Mouse (Mus musculus): ENCODE measurements around the gene Ifngr1.

The Ifngr1 gene

DNA sequence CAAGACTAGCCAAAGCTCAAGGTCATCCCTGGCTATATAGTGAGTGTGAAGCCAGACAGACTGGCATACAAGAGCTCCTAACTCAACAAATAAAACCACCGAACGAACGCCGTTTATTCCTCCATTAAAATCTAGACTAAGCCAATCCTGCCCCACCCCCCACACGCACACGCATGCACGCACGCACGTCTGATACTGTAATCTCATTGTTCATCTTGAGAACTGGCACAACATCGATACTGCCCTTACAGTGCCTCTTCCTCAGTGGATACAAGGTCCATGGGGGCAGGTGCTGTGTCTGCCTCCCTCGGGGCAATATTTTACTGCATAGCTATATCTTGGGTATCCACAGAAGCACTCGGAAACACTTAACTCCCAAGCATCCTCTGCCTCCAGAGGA lies 2.1 kb upstream of the Ifngr1 start:
- DNase-seq = no peak

- no peak for DNase-seq
Measured at GRCm38 (mm10) chr10:19591286-19591640, 486 bp upstream of the Ifngr1 start.

GRCm38 (mm10) chr10:19592556-19592955 lies 807 bp downstream of the Ifngr1 start:
- no peak for DNase-seq

GRCm38 (mm10) chr10:19593296-19593695 lies 1.5 kb downstream of the Ifngr1 start:
- no peak for DNase-seq

DNA sequence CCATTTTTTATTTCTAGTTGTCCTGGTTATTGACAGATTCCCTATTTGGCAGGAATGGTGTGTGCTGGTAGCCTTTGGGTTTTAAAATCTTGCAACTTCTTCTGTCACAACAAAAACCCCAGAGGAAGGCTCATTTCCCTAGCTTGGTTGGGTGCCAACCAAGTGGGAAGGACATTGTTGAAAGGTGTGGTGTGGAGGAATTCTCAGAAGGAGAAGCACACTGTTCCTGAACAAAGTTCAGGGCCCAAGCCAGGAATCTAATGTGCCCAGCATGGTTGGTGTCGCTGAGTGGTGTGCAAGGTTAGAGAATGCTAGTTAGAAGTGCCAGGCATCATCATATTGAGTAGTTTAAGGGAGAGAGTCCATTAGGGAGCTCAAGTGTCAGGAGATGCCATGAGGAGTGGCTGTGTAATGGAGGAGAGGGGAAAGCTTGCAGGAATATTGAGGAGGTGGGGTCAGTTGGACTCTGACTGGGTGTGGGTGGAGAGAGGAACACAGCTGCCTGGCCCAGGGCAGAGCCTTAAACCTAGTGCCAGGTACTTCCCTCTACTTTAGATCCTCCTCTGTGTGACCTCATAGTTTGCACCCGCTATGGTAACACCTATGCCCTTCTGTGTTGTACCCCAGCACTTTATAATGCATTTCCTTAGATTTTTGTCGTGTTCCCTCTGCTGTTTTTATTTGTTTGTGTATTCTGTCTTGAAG lies 2.6 kb downstream of the Ifngr1 start:
- no peak for DNase-seq

DNA sequence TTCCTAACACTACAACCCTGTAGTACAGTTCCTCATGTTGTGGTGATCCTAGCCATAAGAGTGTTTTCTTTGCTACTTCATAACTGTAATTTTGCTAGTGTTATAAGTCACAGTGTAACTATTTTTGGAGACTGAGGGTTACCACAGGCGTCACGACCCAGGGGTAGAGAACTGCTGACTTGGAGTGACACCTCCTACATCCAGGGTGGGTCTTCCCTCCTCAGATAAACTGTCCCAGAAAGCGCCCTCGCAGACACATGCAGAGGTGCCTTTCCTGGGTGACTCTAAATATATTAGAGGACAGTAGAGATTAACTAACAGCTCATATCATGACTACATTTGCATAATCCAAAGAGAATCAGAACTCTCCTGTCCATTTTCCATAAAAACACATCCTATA lies 5.1 kb downstream of the Ifngr1 start:
- DNase-seq = no peak

DNA sequence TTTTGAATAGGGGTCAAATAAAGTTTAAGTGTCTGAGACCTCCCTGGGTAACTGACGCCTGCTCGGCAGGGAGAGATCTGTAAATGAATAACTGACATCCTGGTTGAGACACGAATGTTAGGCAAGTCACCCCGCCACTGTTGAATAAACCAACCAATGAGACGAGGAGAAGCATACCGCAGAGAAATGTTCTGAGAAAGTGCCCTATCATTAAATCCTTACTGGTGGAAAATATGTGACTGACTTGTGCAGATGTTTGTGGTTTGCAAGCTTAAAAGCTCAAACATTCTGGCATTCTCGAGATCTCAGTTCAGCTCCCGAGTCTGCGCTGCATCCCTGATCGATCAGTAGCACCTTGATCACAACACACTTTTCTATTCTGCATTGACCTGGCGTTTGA lies 6.3 kb downstream of the Ifngr1 start:
- DNase-seq = no peak

DNA sequence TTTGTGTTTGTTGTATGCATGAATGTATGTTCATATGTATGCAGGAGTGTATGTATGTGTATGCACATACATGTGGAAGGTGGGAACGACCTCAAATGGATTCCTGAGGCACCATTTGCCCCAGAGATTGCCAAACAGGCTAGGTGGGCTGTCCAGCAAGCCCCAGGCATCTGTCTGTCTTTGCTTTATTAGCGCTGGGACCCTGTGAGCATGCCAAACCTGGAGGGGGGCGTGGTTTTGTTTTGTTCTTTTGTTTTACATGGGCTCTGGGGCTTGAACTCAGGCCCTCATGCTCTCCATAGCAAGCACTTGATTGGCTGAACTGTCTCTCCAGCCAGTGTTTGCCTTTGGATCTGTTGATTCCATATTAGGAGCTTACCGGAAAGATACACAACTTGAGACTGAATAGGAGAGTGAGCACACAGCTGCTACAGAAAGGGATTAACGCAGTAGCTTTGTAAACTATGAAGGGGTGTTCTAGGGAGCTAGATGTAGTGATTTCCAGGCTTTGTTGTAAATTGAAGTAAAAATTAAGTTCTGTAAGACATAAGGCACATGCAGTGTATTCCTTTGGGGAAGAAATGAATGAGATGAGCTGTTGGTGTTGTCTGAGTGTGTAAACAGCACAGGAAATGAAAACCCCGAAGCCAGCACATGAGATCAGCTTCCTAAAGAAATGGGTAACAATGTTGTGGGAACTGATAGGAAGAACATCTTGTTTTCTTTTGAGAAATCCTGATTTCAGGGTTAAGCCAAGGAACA lies 7.8 kb downstream of the Ifngr1 start:
- DNase-seq = no peak

- no peak for DNase-seq
Measured at GRCm38 (mm10) chr10:19600093-19600420, 8.3 kb downstream of the Ifngr1 start.

- DNase-seq = peak; percentile 47 to 52
Measured at GRCm38 (mm10) chr10:19601502-19601901, 9.8 kb downstream of the Ifngr1 start.

DNA sequence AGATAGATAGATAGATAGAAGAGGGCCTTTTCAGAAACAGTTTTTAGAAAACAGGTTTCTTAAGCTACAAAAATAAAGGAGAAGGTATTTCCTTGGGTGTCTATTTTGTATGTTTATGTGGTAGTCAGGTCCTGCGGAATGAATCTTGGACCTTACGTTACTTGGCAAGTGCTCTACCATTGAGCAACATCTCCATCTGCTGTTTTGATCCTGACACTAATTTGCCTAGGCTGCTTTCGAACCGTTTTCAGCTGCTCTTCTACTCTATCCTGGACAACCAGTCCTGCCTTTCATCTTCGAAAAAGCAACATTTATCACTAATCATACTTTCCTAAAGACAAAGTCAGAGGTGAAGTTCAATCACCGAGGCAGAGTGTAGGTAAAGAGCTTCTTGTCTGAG lies 11.5 kb downstream of the Ifngr1 start:
- DNase-seq = no peak

- DNase-seq = no peak
Measured at GRCm38 (mm10) chr10:19609125-19609524, 17.4 kb downstream of the Ifngr1 start.

DNA sequence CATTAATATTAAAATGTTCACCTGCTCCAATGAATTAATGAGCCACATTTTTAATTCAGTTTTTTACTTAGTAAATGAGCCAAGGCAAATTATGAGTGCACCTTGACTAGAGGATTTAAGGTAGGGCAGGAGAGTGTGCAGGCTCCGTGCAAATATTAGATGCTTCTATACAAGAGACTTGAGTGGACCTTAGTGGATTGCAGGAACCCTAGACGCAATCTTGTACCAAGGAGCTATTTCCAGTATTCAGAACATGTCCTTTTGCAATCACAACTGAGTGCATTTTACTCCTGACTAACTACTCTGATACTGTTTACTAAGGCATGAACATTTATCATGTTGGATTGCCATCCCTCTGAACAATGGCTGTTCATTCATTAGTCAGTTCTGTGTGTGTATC lies 19.9 kb downstream of the Ifngr1 start:
- no peak for DNase-seq

GRCm38 (mm10) chr10:19613111-19613753 lies 21.5 kb downstream of the Ifngr1 start:
- DNase-seq = no peak

- no peak for DNase-seq
Measured at GRCm38 (mm10) chr10:19619736-19620135, 28.0 kb downstream of the Ifngr1 start.

DNA sequence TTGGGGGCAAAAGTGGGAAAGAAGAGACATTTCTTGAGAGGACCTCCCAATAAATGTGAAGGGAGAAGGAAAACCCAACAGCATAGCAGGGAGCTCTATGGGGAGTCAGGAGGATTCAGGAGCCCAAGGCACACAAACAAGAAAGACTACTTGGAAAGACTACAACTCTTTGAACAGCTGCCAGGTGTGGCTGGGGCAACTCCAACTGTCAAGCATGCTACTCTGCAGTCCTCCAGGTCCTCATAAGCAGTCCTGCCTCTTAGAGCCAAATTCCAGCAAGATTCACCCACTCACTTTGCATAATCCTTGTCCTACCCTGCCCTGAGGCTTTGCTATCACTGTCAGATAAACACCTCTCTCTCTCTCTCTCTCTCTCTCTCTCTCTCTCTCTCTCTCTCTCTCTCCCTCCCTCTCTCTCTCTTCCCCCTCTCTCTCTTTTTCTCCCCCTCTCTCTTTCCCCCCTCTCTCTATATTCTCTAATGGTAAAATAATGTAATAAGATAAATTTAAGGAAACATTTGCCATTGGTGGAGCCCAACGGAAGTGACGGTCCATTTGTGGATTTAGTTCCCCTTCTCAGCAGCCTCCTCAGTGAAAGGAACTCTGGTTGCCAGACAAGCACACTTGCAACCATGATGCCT lies 29.8 kb downstream of the Ifngr1 start, which contains the start of gene Il22ra2:
Il22ra2 (plus strand) TSS at position 591 of the 641 bp plus-strand sequence.
- DNase-seq = peak; percentile 16 to 24

DNA sequence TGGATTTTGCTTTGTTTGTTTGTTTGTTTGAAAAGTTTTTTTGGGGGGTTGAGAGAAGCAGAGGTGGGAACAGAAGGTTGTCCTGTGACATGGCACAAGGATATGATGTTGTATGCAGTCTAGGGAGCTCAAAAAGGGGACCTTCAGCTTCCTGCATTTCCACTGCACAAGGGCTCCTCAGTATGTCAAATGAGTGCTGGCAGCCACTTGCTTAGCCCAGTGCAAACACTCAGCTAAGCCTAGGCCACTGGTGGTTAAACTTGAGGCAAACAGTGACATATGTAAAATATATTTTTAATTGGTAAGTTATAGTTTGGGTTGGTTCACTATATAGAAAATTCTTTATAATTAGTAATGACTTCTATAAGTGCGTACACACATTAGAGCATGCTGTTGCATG lies 32.9 kb downstream of the Ifngr1 start:
- no peak for DNase-seq

DNA sequence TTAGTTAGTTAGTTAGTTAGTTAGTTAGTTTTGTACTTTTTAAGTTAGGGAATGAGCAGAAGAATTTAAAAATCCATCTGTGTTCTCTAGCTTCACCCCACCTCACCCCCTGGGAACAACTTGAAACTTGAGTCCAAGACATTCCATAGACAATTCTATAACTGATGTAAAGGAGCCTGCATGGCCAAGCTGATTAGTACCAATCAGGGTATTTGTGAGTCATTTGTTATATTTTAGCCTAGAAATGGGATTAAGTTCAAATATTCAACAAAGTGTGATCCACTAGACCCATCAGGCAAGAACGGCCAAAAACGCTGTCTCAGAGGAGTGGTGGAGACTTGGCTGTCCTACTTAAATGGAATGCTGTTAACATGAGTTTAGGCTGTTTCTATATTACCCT lies 35.6 kb downstream of the Ifngr1 start:
- DNase-seq = no peak

GRCm38 (mm10) chr10:19627748-19628147 lies 36.0 kb downstream of the Ifngr1 start:
- no peak for DNase-seq

DNA sequence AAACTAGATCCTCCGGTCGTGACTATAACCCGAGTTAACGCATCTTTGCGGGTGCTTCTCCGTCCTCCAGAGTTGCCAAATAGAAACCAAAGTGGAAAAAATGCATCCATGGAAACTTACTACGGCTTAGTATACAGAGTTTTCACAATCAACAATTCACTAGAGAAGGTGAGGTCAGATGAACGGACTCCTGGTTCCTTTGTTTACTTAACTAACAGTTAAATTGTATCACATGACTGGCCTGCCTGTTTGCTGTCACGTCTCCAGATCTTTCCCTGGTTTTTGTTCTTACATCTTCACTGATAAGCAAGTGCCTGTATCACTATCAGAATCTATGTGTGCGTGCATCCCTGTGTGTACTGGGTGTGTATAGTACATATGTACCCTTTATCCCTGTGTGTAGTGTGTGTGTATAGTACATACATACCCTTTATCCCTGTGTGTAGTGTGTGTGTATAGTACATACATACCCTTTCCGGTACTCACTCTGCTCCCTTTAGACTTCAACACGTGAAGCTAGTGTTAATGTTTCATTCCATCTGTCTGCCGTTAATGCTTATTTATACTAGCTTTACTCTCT lies 40.0 kb downstream of the Ifngr1 start:
- no peak for DNase-seq

DNA sequence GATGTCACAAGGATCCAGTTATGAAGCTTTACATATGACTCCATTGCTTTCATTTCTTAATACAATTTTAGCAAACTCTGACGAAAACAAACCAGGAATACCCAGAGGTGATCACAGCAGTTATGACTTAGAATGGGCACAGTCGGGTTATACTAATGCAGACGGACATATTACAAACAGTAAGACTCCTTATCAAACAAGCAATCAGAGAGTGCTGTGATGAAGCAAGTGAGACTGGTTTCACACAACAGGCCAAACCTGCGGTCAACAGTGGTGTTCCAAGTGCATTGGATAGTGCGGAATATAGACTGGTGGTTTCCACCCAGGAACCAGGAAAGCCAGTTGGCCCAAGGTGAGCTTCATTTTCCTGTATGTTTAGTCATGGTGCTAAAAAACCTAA lies 47.1 kb downstream of the Ifngr1 start:
- DNase-seq = no peak

- no peak for DNase-seq
Measured at GRCm38 (mm10) chr10:19639630-19640029, 47.9 kb downstream of the Ifngr1 start.

DNA sequence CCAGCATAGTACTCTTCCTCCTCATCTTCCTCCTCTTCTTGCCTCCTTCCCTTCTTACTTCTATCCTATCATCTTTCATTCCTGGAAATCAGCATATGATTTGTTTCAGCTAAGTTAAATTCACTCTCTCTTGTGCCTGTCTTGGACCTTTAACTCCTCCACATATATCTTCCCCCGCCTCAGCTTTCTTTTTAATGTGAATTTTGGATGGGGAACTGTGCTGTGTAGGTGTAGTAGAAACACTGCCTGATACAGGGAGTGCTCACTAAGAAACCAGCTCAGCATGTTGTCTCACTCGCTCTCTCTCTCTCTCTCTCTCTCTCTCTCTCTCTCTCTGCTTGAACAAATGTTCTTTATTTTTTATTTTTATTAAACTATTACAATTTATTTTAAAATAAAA lies 53.4 kb downstream of the Ifngr1 start:
- no peak for DNase-seq
